Mouse (Mus musculus) embryonic facial prominence, embryonic 15.5 days (tissue): Measurements from ENCODE around the gene Hipk2. TPM values are rescaled to one million over a fixed set of nuclear protein-coding genes. Genes with fewer than 3 reads are reported as not detected.

Source experiments
- ATAC-seq: fragments of 200-750 bp; cut with Nextera tagmentation; 2 replicates; pipeline ENCODE4 v1.8.0; 2017; ENCODE audit warnings: low read depth, moderate TSS enrichment; ENCODE audit not compliant: insufficient number of reproducible peaks, low FRiP score, low TSS enrichment
- H3K27ac ChIP-seq: fragments of 300-500 bp; sonication (generic); replicated peaks from 2 replicates; pipeline ENCODE4 v1.5.1; 2015; ENCODE audit warnings: mild to moderate bottlenecking, inconsistent platforms
- H3K27me3 ChIP-seq: fragments of 300-500 bp; sonication (generic); 2 replicates; pipeline ENCODE4 v1.6.1; 2015; ENCODE audit warnings: inconsistent platforms
- H3K36me3 ChIP-seq: fragments of 300-500 bp; sonication (generic); 2 replicates; pipeline ENCODE4 v1.6.1; 2015; ENCODE audit warnings: mild to moderate bottlenecking, inconsistent platforms
- H3K4me1 ChIP-seq: fragments of 300-500 bp; sonication (generic); 2 replicates; pipeline ENCODE4 v1.6.1; 2015; ENCODE audit warnings: inconsistent platforms
- H3K4me2 ChIP-seq: fragments of 300-500 bp; sonication (generic); replicated peaks from 2 replicates; pipeline ENCODE4 v1.6.1; 2015; ENCODE audit warnings: mild to moderate bottlenecking, inconsistent platforms
- H3K4me3 ChIP-seq: fragments of 300-500 bp; sonication (generic); replicated peaks from 2 replicates; pipeline ENCODE4 v1.5.1; 2015; ENCODE audit warnings: mild to moderate bottlenecking, inconsistent platforms
- H3K9ac ChIP-seq: fragments of 300-500 bp; sonication (generic); 2 replicates; pipeline ENCODE4 v1.6.1; 2015; ENCODE audit warnings: inconsistent platforms
- H3K9me3 ChIP-seq: fragments of 300-500 bp; sonication (generic); replicated peaks from 2 replicates; pipeline ENCODE4 v1.6.1; 2016; ENCODE audit warnings: inconsistent platforms
- WGBS: fragments of 180-500 bp; shearing (Covaris S2); methylation state at CpG from one replicate; pipeline ENCODE4 v1.1.7; 2015; 5-methylcytosine and 5-hydroxymethylcytosine counted together
- polyA plus RNA-seq: library from polyadenylated mRNA; unstranded; fragments of >200 nt; fragmentation: Nextera tagmentation; extraction: Ambion mirVana; gene quantifications from 2 replicates; pipeline ENCODE4 v1.2.1, GENCODE M21; 2015

Hipk2 gene
- polyA plus RNA-seq, 1 experiment from 2014 or later, result 13.5 TPM

DNA sequence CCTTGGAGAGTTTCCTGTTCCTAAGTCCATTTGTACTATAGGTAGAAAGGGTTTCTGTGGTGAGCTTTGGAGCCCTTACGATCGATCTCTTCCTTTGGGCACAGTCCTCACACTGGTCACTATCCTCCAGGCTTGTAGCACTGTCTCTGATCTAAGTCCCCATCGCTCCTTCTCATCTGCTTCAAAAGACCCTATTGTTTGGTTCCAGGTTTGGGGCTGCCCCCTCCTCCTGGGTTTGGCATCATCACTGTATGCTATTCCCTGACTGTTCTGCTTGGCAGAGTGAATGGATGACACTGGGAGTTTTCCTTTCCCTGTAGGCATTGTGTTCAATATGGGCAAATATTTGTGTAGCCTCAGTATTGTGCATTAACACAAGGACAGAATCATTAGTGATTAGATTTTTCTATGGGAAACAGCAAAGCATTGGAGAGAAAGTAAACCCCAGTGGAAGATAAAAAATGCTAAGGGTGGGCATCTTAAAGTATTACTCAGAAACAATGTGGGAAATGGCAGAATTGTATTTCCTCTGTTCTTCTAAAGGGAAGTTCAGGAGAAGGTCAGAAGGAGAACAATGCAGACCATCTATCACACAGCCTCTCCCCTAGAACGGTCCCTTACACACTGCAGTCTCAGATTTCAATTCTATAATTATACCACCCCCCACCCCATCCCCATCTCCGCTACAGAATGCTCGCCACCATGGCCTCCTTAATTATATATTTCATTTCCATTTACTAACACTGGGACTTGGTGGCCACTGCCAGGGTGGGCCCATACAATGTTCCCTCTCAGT lies 114.9 kb downstream of the Hipk2 start:
- Histone ChIP-seq H3K27ac (no peak overlapping the region), H3K4me2 (no peak overlapping the region), H3K9ac (no peak overlapping the region), H3K36me3 (no peaks in the 10 kb centered on the region), H3K9me3 (no peaks in the 10 kb centered on the region), H3K27me3 (no peaks in the 10 kb centered on the region), H3K4me1 (peaks cover 9% of the 10 kb centered on the region), H3K4me3 (no peak overlapping the region)
- peak; percentile 54; the same call in 1 of the 2 replicates for ATAC-seq
- WGBS, result 55% methylated on average over 6 of the region's 6 CpGs

- Histone ChIP-seq H3K27ac (no peak overlapping the region), H3K36me3 (no peaks in the 10 kb centered on the region), H3K4me1 (peaks cover 9% of the 10 kb centered on the region), H3K4me2 (no peak overlapping the region), H3K27me3 (no peaks in the 10 kb centered on the region), H3K9ac (no peak overlapping the region), H3K4me3 (no peak overlapping the region), H3K9me3 (no peaks in the 10 kb centered on the region)
- WGBS, result 48% methylated on average over 6 of the region's 6 CpGs
- no peak for ATAC-seq
Observed at GRCm38 (mm10) chr6:38759922-38760620, 115.9 kb downstream of the Hipk2 start.

- Histone ChIP-seq H3K4me1 (peaks cover 9% of the 10 kb centered on the region; the same call in 1 of the 2 replicates), H3K9ac (no peak overlapping the region)
- no peak for ATAC-seq
Observed at GRCm38 (mm10) chr6:38759186-38759585, 116.8 kb downstream of the Hipk2 start.

GRCm38 (mm10) chr6:38757597-38757996 lies 118.4 kb downstream of the Hipk2 start:
- no peak overlapping the region for H3K4me3 ChIP-seq
- no peak for ATAC-seq
- no peak overlapping the region for H3K9ac ChIP-seq
- no peaks in the 10 kb centered on the region for H3K9me3 ChIP-seq
- no peaks in the 10 kb centered on the region for H3K27me3 ChIP-seq
- H3K4me2 ChIP-seq, result no peak overlapping the region
- 93% methylated on average over 2 of the region's 2 CpGs for WGBS
- H3K36me3 ChIP-seq, result no peaks in the 10 kb centered on the region
- H3K4me1 ChIP-seq, result peaks cover 9% of the 10 kb centered on the region; the same call in 1 of the 2 replicates
- no peak overlapping the region for H3K27ac ChIP-seq

More at GRCm38 (mm10) chr6:38759186-38759585, 116.8 kb downstream of the Hipk2 start:
- 87% methylated on average over 3 of the region's 3 CpGs for WGBS
- Histone ChIP-seq H3K27ac (no peak overlapping the region), H3K4me3 (no peak overlapping the region), H3K27me3 (no peaks in the 10 kb centered on the region), H3K9me3 (no peaks in the 10 kb centered on the region), H3K36me3 (no peaks in the 10 kb centered on the region), H3K4me2 (no peak overlapping the region)

GRCm38 (mm10) chr6:38756968-38757367 lies 119.0 kb downstream of the Hipk2 start:
- WGBS, result 97% methylated on average over 4 of the region's 4 CpGs
- no peak overlapping the region for H3K4me2 ChIP-seq

GRCm38 (mm10) chr6:38755961-38756360 lies 120.0 kb downstream of the Hipk2 start:
- 83% methylated on average over 2 of the region's 2 CpGs for WGBS
- H3K9ac ChIP-seq, result no peak overlapping the region
- no peak overlapping the region for H3K27ac ChIP-seq
- no peak overlapping the region for H3K4me3 ChIP-seq
- H3K4me1 ChIP-seq, result peaks cover 4% of the 10 kb centered on the region; the same call in 1 of the 2 replicates
- no peak overlapping the region for H3K4me2 ChIP-seq
- no peaks in the 10 kb centered on the region for H3K27me3 ChIP-seq
- H3K36me3 ChIP-seq, result no peaks in the 10 kb centered on the region
- H3K9me3 ChIP-seq, result no peaks in the 10 kb centered on the region
- no peak for ATAC-seq

More at GRCm38 (mm10) chr6:38756968-38757367, 119.0 kb downstream of the Hipk2 start:
- Histone ChIP-seq H3K9me3 (no peaks in the 10 kb centered on the region), H3K27ac (no peak overlapping the region), H3K4me3 (no peak overlapping the region), H3K9ac (no peak overlapping the region), H3K36me3 (no peaks in the 10 kb centered on the region), H3K27me3 (no peaks in the 10 kb centered on the region), H3K4me1 (peaks cover 8% of the 10 kb centered on the region; the same call in 1 of the 2 replicates)
- ATAC-seq, result no peak

DNA sequence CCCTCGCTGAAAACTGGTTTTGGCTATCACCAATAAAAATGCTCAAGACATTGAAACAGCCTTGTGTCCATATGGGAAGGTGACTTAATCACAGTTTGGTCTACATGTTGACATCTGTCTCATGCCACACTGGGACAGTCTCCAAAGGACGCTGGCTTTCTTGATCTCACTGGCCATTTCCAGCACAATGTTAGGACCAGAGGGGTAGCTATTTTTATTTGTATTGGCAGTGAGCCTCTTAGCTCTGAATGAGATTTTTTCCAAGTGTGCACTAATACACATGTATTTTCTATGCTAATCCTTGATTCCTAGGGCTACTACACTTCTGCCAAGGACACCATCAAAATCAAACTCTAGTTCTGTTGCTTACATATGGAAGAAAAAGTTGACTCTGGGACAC lies 120.8 kb downstream of the Hipk2 start:
- H3K9me3 ChIP-seq, result no peaks in the 10 kb centered on the region
- no peaks in the 10 kb centered on the region for H3K36me3 ChIP-seq
- no peak overlapping the region for H3K4me3 ChIP-seq
- H3K9ac ChIP-seq, result no peak overlapping the region
- WGBS, result 93% methylated on average over 2 of the region's 2 CpGs
- no peak overlapping the region for H3K27ac ChIP-seq
- peaks cover 1% of the 10 kb centered on the region; the same call in 1 of the 2 replicates for H3K4me1 ChIP-seq
- no peak overlapping the region for H3K4me2 ChIP-seq
- no peak for ATAC-seq
- no peaks in the 10 kb centered on the region for H3K27me3 ChIP-seq

DNA sequence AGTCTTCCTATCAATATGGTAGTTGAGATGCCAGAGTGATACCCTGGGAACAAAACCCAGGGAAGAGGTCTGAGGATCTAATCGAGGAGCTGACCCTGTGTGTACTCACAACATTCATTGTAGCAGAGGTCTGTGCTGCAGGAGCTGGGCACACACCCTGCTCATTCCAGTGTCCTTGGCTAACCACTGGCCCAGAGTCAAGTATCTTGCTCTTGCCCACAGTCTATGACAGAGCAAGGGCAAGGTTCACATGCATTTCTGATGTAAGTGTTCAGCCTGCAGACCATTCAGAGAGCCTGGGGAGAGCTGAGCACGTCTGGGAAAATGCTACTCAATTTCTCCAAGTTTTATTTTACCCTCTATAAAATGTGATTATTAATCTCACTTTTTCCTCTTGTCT lies 122.2 kb downstream of the Hipk2 start:
- 90% methylated on average over 2 of the region's 2 CpGs for WGBS
- H3K9ac ChIP-seq, result no peak overlapping the region
- H3K27ac ChIP-seq, result no peak overlapping the region
- no peaks in the 10 kb centered on the region for H3K27me3 ChIP-seq
- no peaks in the 10 kb centered on the region for H3K9me3 ChIP-seq
- no peak for ATAC-seq
- H3K36me3 ChIP-seq, result no peaks in the 10 kb centered on the region
- no peak overlapping the region for H3K4me2 ChIP-seq
- H3K4me1 ChIP-seq, result no peaks in the 10 kb centered on the region
- no peak overlapping the region for H3K4me3 ChIP-seq

GRCm38 (mm10) chr6:38753025-38753424 lies 122.9 kb downstream of the Hipk2 start:
- H3K9me3 ChIP-seq, result no peaks in the 10 kb centered on the region
- WGBS, result 51% methylated on average over 2 of the region's 2 CpGs
- no peaks in the 10 kb centered on the region for H3K27me3 ChIP-seq
- no peak overlapping the region for H3K4me3 ChIP-seq
- no peaks in the 10 kb centered on the region for H3K36me3 ChIP-seq
- no peaks in the 10 kb centered on the region for H3K4me1 ChIP-seq
- H3K4me2 ChIP-seq, result no peak overlapping the region
- H3K27ac ChIP-seq, result no peak overlapping the region
- no peak overlapping the region for H3K9ac ChIP-seq
- no peak for ATAC-seq

DNA sequence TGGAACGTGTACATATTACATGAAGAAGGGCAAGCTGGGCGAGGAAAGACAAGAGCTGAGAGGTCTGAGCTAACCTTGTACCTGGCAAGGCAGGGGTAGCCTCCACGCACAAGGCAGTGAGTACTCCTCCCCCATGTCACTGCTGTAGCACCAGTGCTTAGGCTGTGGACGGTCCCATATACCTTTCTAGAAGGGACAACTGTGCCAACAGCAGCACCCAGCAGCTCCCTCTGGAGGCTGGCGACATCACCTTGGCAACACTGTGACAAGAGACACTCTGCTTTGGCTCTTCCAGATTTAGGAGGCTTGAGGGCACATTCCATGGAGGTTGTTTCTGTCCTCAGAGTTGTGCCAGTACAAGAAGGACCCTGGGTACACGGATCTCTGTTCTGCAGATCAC lies 123.5 kb downstream of the Hipk2 start:
- Histone ChIP-seq H3K27ac (no peak overlapping the region), H3K36me3 (no peaks in the 10 kb centered on the region), H3K27me3 (no peaks in the 10 kb centered on the region), H3K9ac (no peak overlapping the region), H3K4me3 (no peak overlapping the region), H3K4me2 (no peak overlapping the region), H3K9me3 (no peaks in the 10 kb centered on the region), H3K4me1 (0 out of 2 replicates have a peak, but pooled peaks cover 3% of the 10 kb centered on the region)
- ATAC-seq, result no peak
- WGBS, result 79% methylated on average over 6 of the region's 6 CpGs

GRCm38 (mm10) chr6:38748037-38748436 lies 127.9 kb downstream of the Hipk2 start:
- Histone ChIP-seq H3K4me1 (0 out of 2 replicates have a peak, but pooled peaks cover 3% of the 10 kb centered on the region), H3K9ac (no peak overlapping the region), H3K9me3 (no peaks in the 10 kb centered on the region), H3K4me2 (no peak overlapping the region), H3K36me3 (peaks cover 11% of the 10 kb centered on the region), H3K27me3 (no peaks in the 10 kb centered on the region), H3K4me3 (no peak overlapping the region), H3K27ac (no peak overlapping the region)
- no peak for ATAC-seq
- WGBS, result 68% methylated on average over 4 of the region's 4 CpGs
